Mouse (Mus musculus) ES-E14 (cell line): Measurements from ENCODE around the gene Uqcc2. TPM values are rescaled to one million over a fixed set of nuclear protein-coding genes. Genes with fewer than 3 reads are reported as not detected.

Source experiments
- DNase-seq: peaks from one replicate; pipeline ENCODE4 v3.0.0-alpha.2; 2013; ENCODE audit warnings: low read depth, low spot score
- H3K27ac ChIP-seq: 2 replicates; pipeline ENCODE4 v1.5.1; 2012; ENCODE audit warnings: low read depth, mild to moderate bottlenecking, low read length, moderate library complexity, mixed read lengths; ENCODE audit not compliant: poor library complexity, insufficient read depth, severe bottlenecking
- H3K36me3 ChIP-seq: 2 replicates; pipeline ENCODE4 v1.6.1; 2012; ENCODE audit warnings: mild to moderate bottlenecking, low read length, moderate library complexity, mixed read lengths; ENCODE audit not compliant: control insufficient read depth, poor library complexity, insufficient read depth, severe bottlenecking
- H3K4me1 ChIP-seq, 2 experiments: fragments of 150-350 bp in 1 of 2; sonication (generic) in 1 of 2; 2 replicates each; pipeline ENCODE4 v1.6.1; 2012; ENCODE audit warnings: low read length in 2 of 2, mild to moderate bottlenecking in 1 of 2, mixed read lengths in 1 of 2; ENCODE audit not compliant: control insufficient read depth in 2 of 2, insufficient read depth in 2 of 2, poor library complexity in 1 of 2
- H3K4me3 ChIP-seq, 2 experiments: fragments of 150-350 bp in 1 of 2; sonication (generic) in 1 of 2; 2 replicates each; pipeline ENCODE4 v1.5.1; 2012; ENCODE audit warnings: low read length in 2 of 2, low read depth in 1 of 2, mild to moderate bottlenecking in 1 of 2, mixed read lengths in 1 of 2; ENCODE audit not compliant: insufficient read depth in 1 of 2, poor library complexity in 1 of 2, severe bottlenecking in 1 of 2
- H3K9ac ChIP-seq: 2 replicates; pipeline ENCODE4 v1.6.1; 2012; ENCODE audit warnings: low read depth, mild to moderate bottlenecking, low read length, mixed read lengths; ENCODE audit not compliant: poor library complexity, insufficient read depth, severe bottlenecking
- H3K9me3 ChIP-seq: fragments of 150-350 bp; sonication (generic); 2 replicates; pipeline ENCODE4 v1.6.1; 2012; ENCODE audit warnings: low read depth, mild to moderate bottlenecking, low read length; ENCODE audit not compliant: control insufficient read depth, insufficient read depth
- CHD2 ChIP-seq: IDR thresholded peaks from 2 replicates; pipeline ENCODE4 v1.6.1; 2014; ENCODE audit warnings: mild to moderate bottlenecking, low read depth, low read length, inconsistent platforms
- HCFC1 ChIP-seq: IDR thresholded peaks from 2 replicates; pipeline ENCODE4 v1.6.1; 2012; ENCODE audit warnings: low read length, inconsistent platforms, borderline replicate concordance; ENCODE audit not compliant: insufficient read depth
- MAFK ChIP-seq: IDR thresholded peaks from 2 replicates; pipeline ENCODE4 v1.6.1; 2014; ENCODE audit warnings: mild to moderate bottlenecking, low read depth, low read length, inconsistent platforms; ENCODE audit not compliant: insufficient read depth
- ZC3H11A ChIP-seq: IDR thresholded peaks from 2 replicates; pipeline ENCODE4 v1.6.1; 2012; ENCODE audit warnings: low read depth, mild to moderate bottlenecking, inconsistent platforms, low read length, borderline replicate concordance
- ZNF384 ChIP-seq: IDR thresholded peaks from 2 replicates; pipeline ENCODE4 v1.6.1; 2012; ENCODE audit warnings: low read depth, low read length, inconsistent platforms
- in situ Hi-C, 2 experiments: fragments of 600-800 bp; cut with MboI; formaldehyde crosslinking; loops; one replicate each; pipeline ENCODE4 v1.15.1; 2025; ENCODE audit warnings: low sequenced_read_pairs in 2 of 2, inconsistent platforms in 1 of 2; ENCODE audit not compliant: unreplicated experiment in 2 of 2
- total RNA-seq: library from RNA; depleted of rRNA; stranded (reverse); fragments of 300-350 nt; gene quantifications from 2 replicates; pipeline ENCODE4 v1.2.3, GENCODE M21; 2012

Gene Uqcc2
- total RNA-seq, 1 experiment: 199 TPM

DNA sequence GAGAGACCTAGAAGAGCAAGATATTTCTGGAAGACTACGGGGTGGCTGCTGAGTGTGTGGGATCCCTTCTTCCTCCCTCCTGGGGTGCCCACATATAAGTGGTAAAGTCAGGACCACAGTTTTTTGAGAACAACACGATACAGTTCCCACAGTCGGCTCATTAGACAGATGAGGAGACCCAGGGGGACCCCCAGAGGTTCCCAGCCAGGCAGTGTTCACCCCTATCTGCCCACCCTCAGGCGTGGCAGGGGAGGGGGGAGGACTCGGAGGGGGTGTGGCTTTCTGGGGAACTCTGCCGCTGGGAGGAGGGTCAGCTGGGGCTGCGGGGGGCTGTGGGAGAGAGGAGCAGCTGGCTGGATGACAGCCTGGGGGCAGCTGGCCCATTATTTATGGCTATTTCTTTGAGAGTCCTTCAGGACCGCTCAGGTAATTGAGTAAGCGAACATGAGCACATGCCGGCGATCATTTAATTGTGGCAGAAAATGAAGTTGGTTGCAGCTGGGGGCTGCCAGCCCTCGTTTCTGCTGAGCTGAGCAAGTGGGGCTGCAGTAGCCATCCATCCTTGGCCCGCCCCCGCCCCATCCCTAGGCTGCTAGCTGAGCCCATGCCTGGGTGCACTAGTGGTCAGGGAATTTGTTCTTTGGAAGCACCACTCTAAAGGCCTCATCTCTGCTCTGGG is 41.6 kb upstream of the Uqcc2 start:
- no peak for TF ChIP-seq MAFK
- no peak for TF ChIP-seq ZC3H11A
- no peak for TF ChIP-seq ZNF384
- no peak for TF ChIP-seq CHD2
- no peak for TF ChIP-seq HCFC1
- Histone ChIP-seq H3K4me1 (peaks cover 6 to 8% of the 10 kb centered on the region in 2 experiments; a peak in 3 of 4 replicates), H3K9me3 (no peaks in the 10 kb centered on the region), H3K36me3 (no peaks in the 10 kb centered on the region), H3K9ac (no peak overlapping the region), H3K4me3 (no peak overlapping the region), H3K27ac (no peak overlapping the region)
- in situ Hi-C loops: loop anchor here in 1 of 2 experiments (25.0 kb wide), 1 partner anchor 337 kb away; the partner anchor contains the start of gene Grm4
- DNase-seq: no peak

DNA sequence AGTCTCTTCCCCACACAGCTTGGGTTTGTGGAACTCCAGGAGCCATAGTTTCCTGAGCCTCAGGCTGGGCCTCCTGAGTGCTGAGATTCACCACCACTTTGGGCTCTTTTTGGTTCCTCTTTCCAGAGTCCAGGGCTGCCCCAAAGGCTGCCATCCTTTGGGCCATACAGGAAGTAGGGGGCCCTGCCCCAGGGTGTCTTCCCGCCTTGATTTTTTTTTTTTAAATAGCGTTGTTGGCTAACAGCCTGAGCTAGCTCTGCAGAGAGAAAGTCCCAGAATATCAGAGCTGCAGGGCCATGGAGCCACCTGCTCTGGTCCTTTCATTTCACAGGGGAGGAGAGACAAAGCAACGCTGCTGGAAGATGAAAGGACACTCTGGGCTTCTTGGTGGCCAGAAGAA is 40.0 kb upstream of the Uqcc2 start:
- no peak for DNase-seq
- H3K27ac ChIP-seq: no peak overlapping the region
- H3K9me3 ChIP-seq: no peaks in the 10 kb centered on the region
- in situ Hi-C loops: no loop called here
- TF ChIP-seq MAFK (no peak), ZC3H11A (no peak), CHD2 (no peak), ZNF384 (no peak), HCFC1 (no peak)
- H3K4me3 ChIP-seq: no peak overlapping the region
- no peaks in the 10 kb centered on the region for H3K4me1 ChIP-seq
- H3K36me3 ChIP-seq: no peaks in the 10 kb centered on the region
- H3K9ac ChIP-seq: no peak overlapping the region

DNA sequence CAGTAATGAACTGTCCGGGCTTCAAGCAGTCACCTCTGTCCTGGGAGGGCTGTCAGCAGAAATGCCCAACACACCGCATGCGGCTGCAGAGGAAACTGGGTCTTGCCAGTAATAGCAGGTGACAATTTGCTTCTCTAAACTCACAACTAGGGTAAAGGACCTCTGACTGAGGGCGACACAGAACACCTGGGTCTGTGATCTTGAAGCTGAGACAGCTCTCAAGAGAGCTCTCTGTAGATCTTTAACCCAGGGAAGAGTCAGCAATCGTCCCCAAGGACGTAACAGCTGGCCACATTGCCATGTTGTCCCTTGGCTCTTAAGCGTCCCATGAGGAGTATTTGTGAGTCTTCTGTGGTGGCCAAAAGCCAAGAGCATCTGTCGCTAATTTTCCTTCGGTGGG is 38.7 kb upstream of the Uqcc2 start:
- Histone ChIP-seq H3K27ac (no peak overlapping the region), H3K4me3 (no peak overlapping the region), H3K9ac (no peak overlapping the region), H3K36me3 (no peaks in the 10 kb centered on the region), H3K4me1 (no peaks in the 10 kb centered on the region), H3K9me3 (no peaks in the 10 kb centered on the region)
- no peak for TF ChIP-seq ZNF384
- TF ChIP-seq ZC3H11A: no peak
- no peak for TF ChIP-seq CHD2
- no peak for TF ChIP-seq HCFC1
- no peak for TF ChIP-seq MAFK
- DNase-seq: no peak
- in situ Hi-C loops: no loop called here

DNA sequence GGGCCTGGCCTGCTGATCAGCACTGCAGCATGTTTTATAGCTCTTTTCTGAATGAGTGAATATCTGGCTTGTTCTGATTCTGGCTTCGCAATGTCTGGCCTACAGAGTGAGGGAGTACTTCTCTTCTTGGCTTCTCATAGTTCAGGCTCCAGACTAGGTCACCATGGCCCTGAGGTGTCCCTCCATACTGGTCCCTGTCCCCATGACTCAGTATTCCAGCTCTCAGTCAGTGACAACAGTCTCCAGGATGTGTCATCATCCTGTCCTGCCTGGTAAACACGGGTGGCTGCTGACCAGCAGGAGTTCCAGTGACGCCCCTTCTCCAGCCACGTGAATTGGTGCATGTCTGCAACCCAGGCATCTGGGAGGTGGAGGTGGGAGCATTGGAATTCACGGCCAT is 37.4 kb upstream of the Uqcc2 start:
- no peak for DNase-seq
- H3K27ac ChIP-seq: no peak overlapping the region
- no peaks in the 10 kb centered on the region for H3K9me3 ChIP-seq
- TF ChIP-seq ZNF384: no peak
- no peak for TF ChIP-seq MAFK
- TF ChIP-seq ZC3H11A: no peak
- no peak for TF ChIP-seq HCFC1
- TF ChIP-seq CHD2: no peak
- no peak overlapping the region for H3K4me3 ChIP-seq
- no peak overlapping the region for H3K9ac ChIP-seq
- in situ Hi-C loops: no loop called here
- no peaks in the 10 kb centered on the region for H3K36me3 ChIP-seq
- no peaks in the 10 kb centered on the region for H3K4me1 ChIP-seq

- in situ Hi-C loops: no loop called here
- no peaks in the 10 kb centered on the region for H3K36me3 ChIP-seq
- H3K9ac ChIP-seq: no peak overlapping the region
- no peaks in the 10 kb centered on the region for H3K4me1 ChIP-seq
- no peak for DNase-seq
- no peaks in the 10 kb centered on the region for H3K9me3 ChIP-seq
- no peak overlapping the region for H3K27ac ChIP-seq
- TF ChIP-seq ZC3H11A: no peak
- no peak for TF ChIP-seq CHD2
- TF ChIP-seq HCFC1: no peak
- no peak for TF ChIP-seq MAFK
- no peak for TF ChIP-seq ZNF384
- no peak overlapping the region for H3K4me3 ChIP-seq
Observed at GRCm38 (mm10) chr17:27169952-27170695, 36.4 kb upstream of the Uqcc2 start.
